ENCODE assay signal across 9 mouse cellular contexts in the genomic region with DNA sequence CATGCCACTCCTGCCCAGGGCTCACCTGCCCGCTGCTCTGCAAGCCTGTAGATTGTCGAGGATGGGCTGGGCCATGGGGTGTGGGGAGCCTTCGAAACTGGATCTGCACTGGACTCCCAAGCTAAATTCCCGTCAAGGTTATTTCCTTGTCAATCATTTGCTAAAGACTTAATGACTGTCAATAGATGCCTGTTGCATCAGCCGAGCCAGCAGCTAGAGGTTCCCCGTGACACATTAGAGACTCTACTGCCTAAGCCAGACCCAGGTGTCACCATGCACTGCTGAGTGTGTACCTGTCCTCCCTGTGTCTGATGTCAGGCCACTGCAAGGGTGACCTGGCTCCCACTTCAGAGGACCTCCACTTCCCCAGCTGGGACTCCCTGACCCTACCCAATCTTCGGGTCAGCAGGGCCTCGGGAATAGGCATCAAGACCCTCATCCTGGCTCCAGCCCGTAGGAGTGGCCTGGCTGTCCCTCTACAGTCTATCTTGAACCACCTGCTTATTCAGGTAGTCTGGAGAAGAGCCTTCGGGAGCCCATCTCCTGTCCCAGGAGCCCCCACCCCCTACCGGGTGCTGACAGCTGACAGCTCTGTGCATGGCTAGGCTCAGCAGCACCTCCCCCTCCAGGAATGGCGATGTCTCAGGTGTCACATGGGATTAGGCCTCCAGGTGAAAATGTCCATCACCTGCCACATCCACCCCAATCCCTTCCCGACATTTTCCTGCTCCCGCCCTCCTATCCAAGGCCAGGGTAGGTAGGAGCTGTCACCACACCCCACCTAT. TPM values are rescaled to one million over a fixed set of nuclear protein-coding genes. Genes with fewer than 3 reads are reported as not detected.
A peak's percentile ranks its signal among the peaks of the same experiment; 100 is the strongest.
DNase-seq lines count a peak whose midpoint lies in the region; ATAC-seq and TF ChIP-seq lines count a peak whose summit lies in the region.
"Had no signal": no experiment of that assay in that cellular context is flagged by ENCODE, and none has a peak within 500 bp of the region (broad histone marks: within the 10 kb centered on the region; RNA-seq: fewer than 3 reads in every experiment).

No protein-coding gene starts in this region.

- no peaks in the 10 kb centered on the region for H3K36me3 ChIP-seq in hindbrain, embryonic 14.5 days (replicated peaks; ENCODE audit: control insufficient read depth, insufficient read depth)

- DNase-seq in layer of hippocampus, adult 2 months (ENCODE audit: low spot score in 2 of 2): no peak
- no peak for DNase-seq in layer of hippocampus, adult 18-20 months (ENCODE audit: low spot score in 2 of 2)
- no peak for DNase-seq in hindbrain, embryonic 14.5 days (ENCODE audit: low spot score)
- DNase-seq in large intestine, adult 2 months (ENCODE audit: low read depth, low spot score): peak; percentile 58
- DNase-seq in spleen, adult 18-20 months: no peak
- no peak for DNase-seq in gastrocnemius, postnatal 4 days (ENCODE audit: low spot score in 2 of 2)

- no peak for TF ChIP-seq CTCF in layer of hippocampus, adult 2 months (conservative IDR thresholded peaks at IDR 0.05)
- TF ChIP-seq CTCF in olfactory bulb, adult 2 months (IDR thresholded peaks at IDR 0.05; ENCODE audit: insufficient read depth, low read depth, low read length): no peak

- ATAC-seq in hindbrain, embryonic 14.5 days (ENCODE audit: low FRiP score): no peak
- ATAC-seq in frontal cortex, adult (ENCODE audit: low TSS enrichment): no peak

- H3K9me3 ChIP-seq in hindbrain, embryonic 14.5 days (ENCODE audit: control insufficient read depth, low read length): no peaks in the 10 kb centered on the region

- H3K9ac ChIP-seq in hindbrain, embryonic 14.5 days: 0 out of 2 replicates have a peak overlapping the region, but pooled peaks have one; percentile 31

- peaks cover 85% of the 10 kb centered on the region for H3K4me1 ChIP-seq in hindbrain, embryonic 14.5 days (replicated peaks; ENCODE audit: control insufficient read depth, insufficient read depth, low read length)
- peaks cover 84% of the 10 kb centered on the region for H3K4me1 ChIP-seq in olfactory bulb, adult 2 months (ENCODE audit: control insufficient read depth, insufficient read depth, low read length)

- 0 out of 2 replicates have a peak, but pooled peaks cover 6% of the 10 kb centered on the region for H3K27me3 ChIP-seq in hindbrain, embryonic 14.5 days (ENCODE audit: control insufficient read depth, insufficient read depth, low read length)

- no peak for TF ChIP-seq POLR2A in olfactory bulb, adult 2 months (IDR thresholded peaks at IDR 0.05; ENCODE audit: insufficient read depth, low read depth, low read length)

- H3K4me3 ChIP-seq in layer of hippocampus, adult 2 months: no peak overlapping the region
- H3K4me3 ChIP-seq in hindbrain, embryonic 14.5 days (replicated peaks; ENCODE audit: low read length): no peak overlapping the region
- no peak overlapping the region for H3K4me3 ChIP-seq in olfactory bulb, adult 2 months (ENCODE audit: insufficient read depth, low read depth, low read length)

- peak overlapping the region; percentile 72 for H3K27ac ChIP-seq in layer of hippocampus, adult 2 months
- H3K27ac ChIP-seq in hindbrain, embryonic 14.5 days: no peak overlapping the region
- H3K27ac ChIP-seq in olfactory bulb, adult 2 months (ENCODE audit: insufficient read depth, low read depth, low read length): 0 out of 2 replicates have a peak overlapping the region, but pooled peaks have one; percentile 34

- 42% methylated on average over 14 of the region's 14 CpGs for WGBS in hindbrain, embryonic 14.5 days
- WGBS in large intestine, adult 2 months: 33% methylated on average over 14 of the region's 14 CpGs
- 76% methylated on average over 14 of the region's 14 CpGs for WGBS in olfactory bulb, adult 2 months

- 0 out of 2 replicates have a peak overlapping the region, but pooled peaks have one; percentile 6 for H3K4me2 ChIP-seq in hindbrain, embryonic 14.5 days (replicated peaks)

RNA-seq across cellular contexts. Expression of a gene that starts 31.4 kb away (rescaled TPM):
- 10 to 100 TPM; 17.9 to 19.5 TPM for total RNA-seq in layer of hippocampus, adult 2 months (2021)
- 10 to 100 TPM; 21.6 to 22.0 TPM for total RNA-seq in layer of hippocampus, adult 18-20 months (2021)
- polyA plus RNA-seq in hindbrain, embryonic 14.5 days (2014; fragmentation: Nextera tagmentation; extraction: Ambion mirVana): 8.7 and 9.5 TPM in 2 replicates
- polyA plus RNA-seq in large intestine, adult 2 months (2012; rRNA removed): 0.14 TPM in 2 replicates
- polyA plus RNA-seq in olfactory bulb, adult 2 months (2012; ENCODE audit: insufficient read depth, insufficient read length, low replicate concordance, missing spikeins): not detected in 2 replicates
- 1 to 10 TPM in 1 of 2 experiments, under 1 TPM in 1; 0.91 to 1.4 TPM for total RNA-seq in gastrocnemius, postnatal 4 days (2021)
- total RNA-seq: megakaryocyte progenitor cell, adult 5-6 weeks had no signal

Comparison
In these comparisons a context has a peak if more than half of its experiments do, and no peak if none do; other contexts are left out.
1. RNA of a gene that starts 31.4 kb away (total RNA-seq): 21.6 to 22.0 TPM in layer of hippocampus, adult 18-20 months and 17.9 to 19.5 TPM in layer of hippocampus, adult 2 months; 0.91 to 1.4 TPM in gastrocnemius, postnatal 4 days; every median in the first group is over 4 times any median in the second.